In genomic region chr17:5067264-5067663, GRCm38 (mm10) we compare ENCODE assay signal across 20 mouse cellular contexts.
DNase-seq lines count a peak whose midpoint lies in the region; ATAC-seq lines count a peak whose summit lies in the region.
"Had no signal": no experiment of that assay in that cellular context is flagged by ENCODE, and none has a peak within 500 bp of the region (broad histone marks: within the 10 kb centered on the region; RNA-seq: fewer than 3 reads in every experiment).

No protein-coding gene starts in this region.

- no peaks in the 10 kb centered on the region for H3K36me3 ChIP-seq in forebrain, embryonic 16.5 days (ENCODE audit: control insufficient read depth, insufficient read depth)
- peaks cover 13% of the 10 kb centered on the region for H3K36me3 ChIP-seq in forebrain, embryonic 10.5 days (replicated peaks)
- H3K36me3 ChIP-seq in hindbrain, embryonic 15.5 days: no peaks in the 10 kb centered on the region
- H3K36me3 ChIP-seq in hindbrain, embryonic 16.5 days (ENCODE audit: control insufficient read depth, insufficient read depth, low read length): no peaks in the 10 kb centered on the region
- no peaks in the 10 kb centered on the region for H3K36me3 ChIP-seq in neural tube, embryonic 13.5 days
- H3K36me3 ChIP-seq: embryonic facial prominence, embryonic 15.5 days; midbrain, embryonic 13.5 days; neural tube, embryonic 12.5 days had no signal

- H3K27me3 ChIP-seq in forebrain, embryonic 16.5 days (replicated peaks; ENCODE audit: control insufficient read depth, insufficient read depth, low read length): no peaks in the 10 kb centered on the region
- no peaks in the 10 kb centered on the region for H3K27me3 ChIP-seq in forebrain, embryonic 10.5 days (ENCODE audit: poor library complexity, severe bottlenecking)
- no peaks in the 10 kb centered on the region for H3K27me3 ChIP-seq in hindbrain, embryonic 15.5 days
- no peaks in the 10 kb centered on the region for H3K27me3 ChIP-seq in hindbrain, embryonic 16.5 days (replicated peaks; ENCODE audit: control insufficient read depth, insufficient read depth, low read length)
- H3K27me3 ChIP-seq in neural tube, embryonic 13.5 days: no peaks in the 10 kb centered on the region
- H3K27me3 ChIP-seq: embryonic facial prominence, embryonic 15.5 days; intestine, embryonic 15.5 days; midbrain, embryonic 13.5 days; neural tube, embryonic 12.5 days; stomach, embryonic 15.5 days had no signal

- peak; percentile 36; the same call in 1 of the 2 replicates for ATAC-seq in forebrain, embryonic 16.5 days
- ATAC-seq in hindbrain, embryonic 15.5 days (ENCODE audit: low FRiP score, low read depth): 0 out of 2 replicates have a peak, but pooled peaks have one; percentile 16
- no peak for ATAC-seq in hindbrain, embryonic 16.5 days
- no peak for ATAC-seq in neural tube, embryonic 13.5 days (ENCODE audit: low read depth)
- ATAC-seq: intestine, embryonic 15.5 days; midbrain, embryonic 13.5 days had no signal

- H3K4me1 ChIP-seq in forebrain, embryonic 16.5 days (replicated peaks; ENCODE audit: control insufficient read depth, insufficient read depth, low read length): peaks cover 26% of the 10 kb centered on the region
- peaks cover 31% of the 10 kb centered on the region for H3K4me1 ChIP-seq in forebrain, embryonic 10.5 days
- peaks cover 54% of the 10 kb centered on the region for H3K4me1 ChIP-seq in hindbrain, embryonic 15.5 days (replicated peaks)
- H3K4me1 ChIP-seq in hindbrain, embryonic 16.5 days (ENCODE audit: control insufficient read depth, insufficient read depth, low read depth, low read length): peaks cover 21% of the 10 kb centered on the region
- peaks cover 77% of the 10 kb centered on the region for H3K4me1 ChIP-seq in neural tube, embryonic 13.5 days (replicated peaks)

- H3K9me3 ChIP-seq in forebrain, embryonic 16.5 days (ENCODE audit: control insufficient read depth, low read length): no peaks in the 10 kb centered on the region
- H3K9me3 ChIP-seq in forebrain, embryonic 10.5 days: no peaks in the 10 kb centered on the region
- H3K9me3 ChIP-seq in hindbrain, embryonic 15.5 days: no peaks in the 10 kb centered on the region
- no peaks in the 10 kb centered on the region for H3K9me3 ChIP-seq in hindbrain, embryonic 16.5 days (ENCODE audit: control insufficient read depth, low read length)
- H3K9me3 ChIP-seq in neural tube, embryonic 13.5 days: no peaks in the 10 kb centered on the region
- H3K9me3 ChIP-seq: embryonic facial prominence, embryonic 15.5 days; intestine, embryonic 15.5 days; midbrain, embryonic 13.5 days; neural tube, embryonic 12.5 days; stomach, embryonic 15.5 days had no signal

- H3K4me2 ChIP-seq in forebrain, embryonic 16.5 days (ENCODE audit: low read length): no peak overlapping the region
- no peak overlapping the region for H3K4me2 ChIP-seq in hindbrain, embryonic 15.5 days
- H3K4me2 ChIP-seq in hindbrain, embryonic 16.5 days (ENCODE audit: low read length): no peak overlapping the region
- no peak overlapping the region for H3K4me2 ChIP-seq in neural tube, embryonic 13.5 days
- H3K4me2 ChIP-seq: embryonic facial prominence, embryonic 15.5 days; intestine, embryonic 15.5 days; midbrain, embryonic 13.5 days; neural tube, embryonic 12.5 days; stomach, embryonic 15.5 days had no signal

- no peak overlapping the region for H3K27ac ChIP-seq in forebrain, embryonic 16.5 days (ENCODE audit: low read length)
- no peak overlapping the region for H3K27ac ChIP-seq in forebrain, embryonic 10.5 days
- H3K27ac ChIP-seq in hindbrain, embryonic 15.5 days (replicated peaks): peak overlapping the region; percentile 27; the same call in 1 of the 2 replicates
- no peak overlapping the region for H3K27ac ChIP-seq in hindbrain, embryonic 16.5 days (ENCODE audit: low read depth, low read length)
- H3K27ac ChIP-seq in neural tube, embryonic 13.5 days (replicated peaks): peak overlapping the region; percentile 23; the same call in 1 of the 2 replicates
- H3K27ac ChIP-seq: gastrocnemius, adult 2 months; intestine, embryonic 15.5 days; left cerebral cortex, adult 2 months; midbrain, embryonic 13.5 days; neural tube, embryonic 12.5 days; stomach, embryonic 15.5 days had no signal

- H3K9ac ChIP-seq in forebrain, embryonic 16.5 days (replicated peaks; ENCODE audit: low read depth, low read length): no peak overlapping the region
- H3K9ac ChIP-seq in hindbrain, embryonic 15.5 days: no peak overlapping the region
- H3K9ac ChIP-seq in hindbrain, embryonic 16.5 days (ENCODE audit: low read depth, low read length): no peak overlapping the region
- 0 out of 2 replicates have a peak overlapping the region, but pooled peaks have one; percentile 8 for H3K9ac ChIP-seq in neural tube, embryonic 13.5 days
- H3K9ac ChIP-seq: embryonic facial prominence, embryonic 15.5 days; intestine, embryonic 15.5 days; midbrain, embryonic 13.5 days; neural tube, embryonic 12.5 days; stomach, embryonic 15.5 days had no signal

- 57% methylated on average over 4 of the region's 4 CpGs for WGBS in forebrain, embryonic 16.5 days
- 74% methylated on average over 4 of the region's 4 CpGs for WGBS in forebrain, embryonic 10.5 days
- 33% methylated on average over 4 of the region's 4 CpGs for WGBS in hindbrain, embryonic 15.5 days
- WGBS in hindbrain, embryonic 16.5 days: 34% methylated on average over 4 of the region's 4 CpGs
- WGBS in neural tube, embryonic 13.5 days: 36% methylated on average over 4 of the region's 4 CpGs

- DNase-seq in forebrain, embryonic 10.5 days (ENCODE audit: extremely low spot score, low spot score): no peak
- DNase-seq in layer of hippocampus, adult 9-11 months: peak; percentile 44
- no peak for DNase-seq in layer of hippocampus, postnatal 10 days (ENCODE audit: low spot score in 2 of 2)
- no peak for DNase-seq in neural tube, embryonic 10.5 days (ENCODE audit: extremely low spot score, low spot score)
- DNase-seq: adrenal gland, postnatal 25 days; cerebellum, adult 11 months; gastrocnemius, adult 2 months; heart, postnatal 4 days; lung, adult 18-20 months; thymus, postnatal 36 days had no signal

- no peak overlapping the region for H3K4me3 ChIP-seq in forebrain, embryonic 16.5 days (replicated peaks; ENCODE audit: low read length)
- H3K4me3 ChIP-seq in forebrain, embryonic 10.5 days: no peak overlapping the region
- no peak overlapping the region for H3K4me3 ChIP-seq in hindbrain, embryonic 15.5 days
- H3K4me3 ChIP-seq in hindbrain, embryonic 16.5 days (ENCODE audit: low read length): no peak overlapping the region
- no peak overlapping the region for H3K4me3 ChIP-seq in neural tube, embryonic 13.5 days
- H3K4me3 ChIP-seq: embryonic facial prominence, embryonic 15.5 days; gastrocnemius, adult 2 months; intestine, embryonic 15.5 days; left cerebral cortex, adult 2 months; midbrain, embryonic 13.5 days; neural tube, embryonic 12.5 days; stomach, embryonic 15.5 days had no signal

Comparison
In these comparisons a context has a peak if more than half of its experiments do, and no peak if none do; other contexts are left out.
1. ATAC-seq: peak in forebrain, embryonic 16.5 days (single experiment) and hindbrain, embryonic 15.5 days (single experiment); none in hindbrain, embryonic 16.5 days (single experiment) and neural tube, embryonic 13.5 days (single experiment).
2. H3K27ac ChIP-seq: peak in hindbrain, embryonic 15.5 days (single experiment) and neural tube, embryonic 13.5 days (single experiment); none in forebrain, embryonic 16.5 days (single experiment), forebrain, embryonic 10.5 days (single experiment) and hindbrain, embryonic 16.5 days (single experiment).